Mouse (Mus musculus) leukemia stem cell, adult 10-12 weeks (primary cell): ENCODE data around the gene Rbm6. TPM values are rescaled to one million over a fixed set of nuclear protein-coding genes. Genes with fewer than 3 reads are reported as not detected.

Experiments used
- polyA plus RNA-seq: library from polyadenylated mRNA; stranded (reverse); fragments of >175 nt; gene quantifications from 2 replicates; pipeline ENCODE4 v1.2.3, GENCODE M21; 2012; ENCODE audit warnings: low replicate concordance

Rbm6 gene
- polyA plus RNA-seq: 10.8 and 14.4 TPM in 2 replicates

DNA sequence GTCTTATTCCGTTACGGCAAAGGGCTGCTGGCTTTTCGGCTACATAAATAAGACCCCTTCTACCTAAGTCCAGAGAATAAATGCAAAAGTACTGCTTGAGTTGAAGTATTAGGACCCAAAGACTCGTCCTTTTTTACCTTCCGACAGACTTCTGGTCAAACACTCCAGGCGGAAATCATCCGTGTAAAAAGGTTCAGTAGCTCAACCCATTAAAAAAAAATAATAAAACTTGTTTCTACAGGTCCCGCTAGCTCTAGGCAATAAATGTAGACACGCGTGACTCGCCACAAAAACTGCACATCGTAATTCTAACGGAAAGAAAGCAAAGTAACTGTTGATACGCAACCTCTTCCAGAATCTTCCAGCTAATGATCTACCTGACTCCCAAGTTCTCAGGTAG lies at the start of gene Rbm6:
Rbm6 (minus strand) TSS at position 101 of the 400 bp plus-strand sequence.

DNA sequence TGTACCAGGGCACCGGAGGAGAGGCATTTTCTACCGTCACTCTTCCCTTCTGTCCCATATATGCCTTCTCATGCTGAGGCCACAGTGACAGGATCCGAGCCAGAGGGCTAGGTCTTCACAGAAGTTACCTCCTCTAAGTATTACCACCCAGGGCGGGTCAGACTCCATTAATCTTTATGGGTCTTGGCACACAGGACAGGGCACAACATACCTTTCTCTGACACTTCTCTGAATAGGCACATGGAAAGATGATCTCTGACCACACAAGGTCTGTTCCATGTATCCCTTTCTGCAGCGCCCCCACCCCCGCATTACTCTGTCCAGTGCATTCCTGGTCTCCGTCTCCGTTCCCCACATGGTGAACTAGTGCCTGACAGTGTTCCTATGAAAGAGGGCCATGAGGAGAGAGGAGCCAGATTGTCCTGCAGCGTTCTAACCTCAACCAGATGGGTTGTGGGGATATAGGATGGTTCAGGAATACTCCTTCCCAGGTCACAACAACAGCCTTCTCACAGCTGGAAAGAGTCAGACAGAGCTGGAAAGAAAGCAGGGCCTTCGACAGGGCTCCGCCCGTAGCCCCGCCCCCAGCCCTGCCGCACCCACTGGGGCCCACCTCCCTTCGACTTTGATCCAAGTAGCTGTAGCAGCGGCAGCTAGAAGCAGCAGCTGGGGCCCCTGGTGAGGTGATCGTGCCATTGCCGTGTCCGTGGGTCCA lies 33.4 kb upstream of the Rbm6 start, which contains the start of gene Mst1r:
Mst1r (plus strand) TSS at position 622 of the 715 bp plus-strand sequence.

DNA sequence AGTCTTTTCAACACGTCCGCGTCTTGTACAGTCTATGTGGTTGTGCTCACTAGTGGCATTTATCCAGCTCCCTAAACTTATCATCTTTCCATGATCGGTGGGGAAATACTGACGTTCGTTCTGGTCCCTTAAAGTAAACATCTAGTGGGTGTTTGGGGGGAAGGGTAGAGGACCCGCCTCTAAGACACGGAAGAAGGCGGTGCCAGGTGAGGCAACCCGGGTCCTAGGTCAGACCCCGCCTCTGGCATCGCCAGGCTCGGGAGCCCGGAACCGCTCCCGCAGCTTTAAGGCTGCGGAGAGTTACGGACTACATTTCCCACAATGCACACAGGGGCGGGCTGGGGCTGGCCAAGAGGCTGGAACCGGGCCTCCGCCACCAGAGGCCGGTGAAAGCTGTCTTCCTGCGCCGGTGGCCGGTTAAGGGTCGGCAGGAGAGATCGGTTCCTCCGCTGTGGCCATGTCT lies 14.8 kb upstream of the Rbm6 start, which contains the start of gene Mon1a:
Mon1a (plus strand) TSS at position 348 of the 463 bp plus-strand sequence.

DNA sequence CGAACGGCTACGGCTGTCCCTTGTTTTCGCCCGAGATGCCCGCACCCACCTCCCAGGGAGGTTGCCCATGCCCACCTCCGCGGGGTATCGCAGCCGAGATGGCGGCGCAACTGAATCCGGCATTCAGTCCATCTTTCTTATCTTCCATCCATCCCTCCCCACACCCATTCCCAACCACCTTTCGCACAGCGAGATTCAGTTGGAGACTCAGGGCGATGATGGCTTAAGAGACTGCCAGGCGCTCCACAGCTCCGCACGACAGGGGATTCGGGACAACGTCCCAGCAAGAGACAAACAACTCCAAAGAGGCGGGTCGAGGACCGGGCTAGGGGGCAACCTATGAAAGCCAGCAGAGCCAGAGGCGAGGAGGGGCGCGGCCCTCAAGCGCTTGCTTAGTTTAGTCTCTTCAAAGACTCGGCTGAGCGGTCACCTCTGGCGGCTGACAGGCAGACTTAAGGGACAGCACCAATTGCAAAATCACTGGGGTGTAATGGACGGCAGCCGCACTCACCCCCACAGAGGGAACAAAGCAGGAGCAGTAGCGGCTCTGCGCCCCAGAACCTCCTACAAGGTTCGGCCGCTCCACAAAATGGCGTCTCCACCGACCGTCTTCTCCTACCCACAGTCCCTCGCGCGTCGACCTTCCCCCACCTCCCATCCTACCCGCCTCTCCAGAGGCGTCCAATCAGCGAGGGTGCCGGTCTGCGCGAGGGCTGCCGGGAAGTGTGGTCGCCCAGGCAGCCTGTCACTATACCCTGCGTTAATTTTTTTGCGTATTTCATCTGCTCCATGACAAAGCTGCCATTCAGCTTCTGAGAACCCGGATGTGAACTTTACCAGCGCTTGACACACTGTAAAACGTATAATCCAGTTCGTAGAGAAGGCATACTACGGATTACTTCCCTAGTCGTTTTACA lies 102.4 kb downstream of the Rbm6 start, which contains the start of gene Rbm5:
Rbm5 (minus strand) TSS at position 623 of the 917 bp plus-strand sequence.

Other genes starting within 250 kb of the Rbm6 start
- gene Gnai2, start 237.9 kb downstream of the Rbm6 start, polyA plus RNA-seq: 672 and 886 TPM in 2 replicates
- not detected in 2 replicates for gene Slc38a3, start 203.7 kb downstream of the Rbm6 start, polyA plus RNA-seq
- not detected in 2 replicates for gene Gnat1, start 193.5 kb downstream of the Rbm6 start, polyA plus RNA-seq
- gene Sema3f, start 162.8 kb downstream of the Rbm6 start, polyA plus RNA-seq: 7.2 and 12.4 TPM in 2 replicates
- gene Rbm5, start 102.2 kb downstream of the Rbm6 start, polyA plus RNA-seq: 23.3 and 38.8 TPM in 2 replicates
- 14.0 and 30.7 TPM in 2 replicates for gene Mon1a, start 14.9 kb upstream of the Rbm6 start, polyA plus RNA-seq
- 11.4 and 21.0 TPM in 2 replicates for gene Mst1r, start 33.6 kb upstream of the Rbm6 start, polyA plus RNA-seq
- not detected in 2 replicates for gene Actl11, start 55.2 kb upstream of the Rbm6 start, polyA plus RNA-seq
- gene Camkv, start 62.4 kb upstream of the Rbm6 start, polyA plus RNA-seq: not detected in 2 replicates
- gene Traip, start 76.9 kb upstream of the Rbm6 start, polyA plus RNA-seq: 2.7 and 6.5 TPM in 2 replicates
- gene Uba7, start 102.3 kb upstream of the Rbm6 start, polyA plus RNA-seq: 76.8 and 118 TPM in 2 replicates
- gene Gm20661, start 109.8 kb upstream of the Rbm6 start, polyA plus RNA-seq: 0.18 and 0.74 TPM in 2 replicates
- gene Inka1, start 112.6 kb upstream of the Rbm6 start, polyA plus RNA-seq: 50.5 and 70.3 TPM in 2 replicates
- 2.4 and 4.9 TPM in 2 replicates for gene Cdhr4, start 119.3 kb upstream of the Rbm6 start, polyA plus RNA-seq
- gene Gm20662, start 123.1 kb upstream of the Rbm6 start, polyA plus RNA-seq: 0.19 and 0.35 TPM in 2 replicates
- gene Ip6k1, start 129.3 kb upstream of the Rbm6 start, polyA plus RNA-seq: 72.3 and 72.6 TPM in 2 replicates
- 2.6 and 31.6 TPM in 2 replicates for gene Gmppb, start 176.0 kb upstream of the Rbm6 start, polyA plus RNA-seq
- gene Amigo3, start 179.9 kb upstream of the Rbm6 start, polyA plus RNA-seq: 0.14 and 1.2 TPM in 2 replicates
- 8.1 and 8.2 TPM in 2 replicates for gene Mst1, start 207.2 kb upstream of the Rbm6 start, polyA plus RNA-seq
- 173 and 722 TPM in 2 replicates for gene Rnf123, start 210.1 kb upstream of the Rbm6 start, polyA plus RNA-seq
- gene Apeh, start 221.4 kb upstream of the Rbm6 start, polyA plus RNA-seq: 69.6 and 170 TPM in 2 replicates